Mouse (Mus musculus): ENCODE results near the gene Fbxw4. TPM values are rescaled to one million over a fixed set of nuclear protein-coding genes. Genes with fewer than 3 reads are reported as not detected.
A peak's percentile ranks its signal among the peaks of the same experiment; 100 is the strongest.
"Not testable (repeated sequence)": the region's sequence is repeated elsewhere in the genome, so short reads cannot be mapped to it uniquely, and the experiment has no call there.

Gene Fbxw4
- polyA plus RNA-seq, 1 experiment: 43.0 TPM

DNA sequence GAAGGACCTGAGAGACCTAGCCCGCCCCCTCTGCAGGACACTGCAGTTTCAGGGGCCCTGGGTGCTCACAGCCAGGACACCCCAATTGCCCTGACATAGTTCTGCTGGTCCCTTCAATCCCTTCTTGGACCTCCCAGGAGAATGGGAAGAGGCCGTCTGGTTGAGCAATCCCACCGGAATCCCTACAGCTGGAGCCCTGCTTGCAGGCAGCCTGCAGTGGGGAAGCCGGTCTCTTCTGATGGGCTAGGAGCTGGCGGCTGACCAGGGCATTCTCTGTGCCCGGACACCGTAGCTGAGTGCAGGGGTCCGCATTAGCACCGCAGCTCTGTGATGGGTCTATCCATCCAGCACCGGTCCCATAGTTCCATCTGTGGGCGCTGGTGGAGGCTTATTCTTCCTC lies 106.0 kb downstream of the Fbxw4 start:
- no peak for TF ChIP-seq CTCF (conservative IDR thresholded peaks at IDR 0.05; ENCODE audit: insufficient read depth, insufficient read length, low read depth, low read length)
- no peak for TF ChIP-seq POLR2A (IDR thresholded peaks at IDR 0.05; ENCODE audit: low read depth, low read length)
- H3K27ac ChIP-seq (ENCODE audit: insufficient read depth, low read depth, low read length): no peak overlapping the region
- H3K36me3 ChIP-seq (ENCODE audit: control insufficient read depth, insufficient read depth, low read length): no peaks in the 10 kb centered on the region
- no peak for DNase-seq
- no peaks in the 10 kb centered on the region for H3K4me1 ChIP-seq (ENCODE audit: control insufficient read depth, insufficient read depth, low read length)
- H3K27me3 ChIP-seq (replicated peaks; ENCODE audit: control insufficient read depth, insufficient read depth, low read length): no peaks in the 10 kb centered on the region
- 95% methylated on average over 11 of the region's 11 CpGs for WGBS
- no peak overlapping the region for H3K4me3 ChIP-seq (ENCODE audit: insufficient read depth, low read depth, low read length)

DNA sequence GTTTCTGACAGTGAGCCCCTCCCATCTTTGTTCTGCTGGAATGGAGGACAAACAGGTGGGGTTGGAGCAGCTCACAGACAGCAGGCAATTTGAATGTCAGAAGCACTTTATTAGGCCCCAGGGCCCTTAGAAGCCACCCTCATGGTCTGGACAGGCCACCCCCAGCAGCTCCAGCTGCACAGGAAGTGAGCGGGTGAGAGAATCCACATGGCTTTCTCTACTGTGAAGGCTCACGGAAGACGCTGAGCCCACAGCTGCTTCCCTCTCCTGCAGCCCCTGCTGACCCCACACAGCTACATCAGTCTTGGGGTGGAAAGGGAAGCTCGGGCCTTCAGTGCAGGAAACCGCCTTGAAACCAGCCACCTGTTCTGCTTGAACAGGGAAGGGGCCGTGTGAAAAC lies 107.9 kb downstream of the Fbxw4 start:
- H3K36me3 ChIP-seq (ENCODE audit: control insufficient read depth, insufficient read depth, low read length): no peaks in the 10 kb centered on the region
- no peaks in the 10 kb centered on the region for H3K27me3 ChIP-seq (replicated peaks; ENCODE audit: control insufficient read depth, insufficient read depth, low read length)
- no peak for DNase-seq
- H3K4me3 ChIP-seq (ENCODE audit: insufficient read depth, low read depth, low read length): no peak overlapping the region
- no peak overlapping the region for H3K27ac ChIP-seq (ENCODE audit: insufficient read depth, low read depth, low read length)
- H3K4me1 ChIP-seq (ENCODE audit: control insufficient read depth, insufficient read depth, low read length): no peaks in the 10 kb centered on the region
- TF ChIP-seq POLR2A (IDR thresholded peaks at IDR 0.05; ENCODE audit: low read depth, low read length): no peak
- no peak for TF ChIP-seq CTCF (conservative IDR thresholded peaks at IDR 0.05; ENCODE audit: insufficient read depth, insufficient read length, low read depth, low read length)
- WGBS: 48% methylated on average over 6 of the region's 6 CpGs

DNA sequence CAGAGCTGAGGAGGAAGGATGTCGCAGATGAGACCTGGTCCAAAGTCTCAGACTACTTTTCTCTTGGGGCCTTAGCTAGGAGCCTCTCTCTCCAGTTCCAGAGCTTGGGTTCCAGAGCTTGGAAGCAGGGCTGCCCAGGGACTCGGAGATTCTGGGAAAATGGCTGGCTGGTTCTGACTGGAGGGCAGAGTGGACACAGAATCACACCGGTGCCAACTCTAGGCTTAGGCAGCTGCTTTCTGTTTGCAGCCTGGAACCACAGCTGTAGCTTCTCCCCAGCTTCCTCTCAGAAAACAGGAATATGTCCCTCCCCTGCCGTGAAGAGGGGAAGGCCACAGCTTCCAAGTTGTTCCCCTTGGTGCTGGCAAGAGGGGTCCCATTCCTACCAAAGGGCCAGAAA lies 110.2 kb downstream of the Fbxw4 start:
- Histone ChIP-seq H3K36me3 (ENCODE audit: control insufficient read depth, insufficient read depth, low read length) (no peaks in the 10 kb centered on the region), H3K27ac (ENCODE audit: insufficient read depth, low read depth, low read length) (no peak overlapping the region), H3K4me1 (ENCODE audit: control insufficient read depth, insufficient read depth, low read length) (no peaks in the 10 kb centered on the region), H3K27me3 (replicated peaks; ENCODE audit: control insufficient read depth, insufficient read depth, low read length) (no peaks in the 10 kb centered on the region), H3K4me3 (ENCODE audit: insufficient read depth, low read depth, low read length) (no peak overlapping the region)
- 69% methylated on average over 4 of the region's 4 CpGs for WGBS
- DNase-seq: no peak
- TF ChIP-seq POLR2A (IDR thresholded peaks at IDR 0.05; ENCODE audit: low read depth, low read length) (no peak), CTCF (conservative IDR thresholded peaks at IDR 0.05; ENCODE audit: insufficient read depth, insufficient read length, low read depth, low read length) (no peak)

DNA sequence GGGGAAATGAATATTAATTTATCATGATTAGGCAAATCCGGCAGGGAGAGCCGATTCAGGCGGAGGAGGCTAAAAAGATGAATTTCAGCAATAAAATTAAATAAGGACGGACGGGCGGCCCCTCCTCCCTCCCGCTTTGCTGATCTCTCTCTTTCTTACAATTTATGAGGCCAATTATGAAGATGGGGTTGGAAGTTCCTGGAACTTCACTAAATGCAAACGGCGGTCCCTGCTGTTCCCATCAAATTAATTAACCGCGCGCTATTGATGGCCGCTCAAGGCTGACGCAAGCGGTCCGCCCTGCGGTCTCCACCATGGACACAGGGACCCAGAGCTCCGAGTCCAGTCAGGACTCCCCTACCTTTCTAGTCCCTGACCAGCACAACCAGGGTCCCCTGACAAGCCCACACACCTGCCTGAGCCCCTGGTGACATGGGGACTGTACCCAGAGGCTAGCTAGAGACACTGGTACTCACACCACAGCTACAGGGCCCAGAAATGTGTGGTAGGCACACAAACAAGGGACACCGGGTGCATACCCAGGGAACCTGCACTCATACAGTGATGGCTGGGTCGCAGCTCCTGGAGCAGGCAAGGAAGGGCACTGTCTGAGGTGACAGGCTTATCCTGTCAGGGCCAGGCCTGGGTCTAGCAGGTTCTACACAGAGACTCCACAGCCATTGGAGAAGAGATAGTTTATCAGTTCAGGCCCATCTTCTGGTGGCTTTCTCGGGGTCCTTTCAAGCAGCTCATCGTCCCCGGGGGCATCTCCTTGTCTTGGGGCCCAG lies 110.8 kb downstream of the Fbxw4 start:
- 54% methylated on average over 23 of the region's 23 CpGs for WGBS
- DNase-seq: peak; percentile 13
- TF ChIP-seq POLR2A (IDR thresholded peaks at IDR 0.05; ENCODE audit: low read depth, low read length) (no peak), CTCF (conservative IDR thresholded peaks at IDR 0.05; ENCODE audit: insufficient read depth, insufficient read length, low read depth, low read length) (no peak)

DNA sequence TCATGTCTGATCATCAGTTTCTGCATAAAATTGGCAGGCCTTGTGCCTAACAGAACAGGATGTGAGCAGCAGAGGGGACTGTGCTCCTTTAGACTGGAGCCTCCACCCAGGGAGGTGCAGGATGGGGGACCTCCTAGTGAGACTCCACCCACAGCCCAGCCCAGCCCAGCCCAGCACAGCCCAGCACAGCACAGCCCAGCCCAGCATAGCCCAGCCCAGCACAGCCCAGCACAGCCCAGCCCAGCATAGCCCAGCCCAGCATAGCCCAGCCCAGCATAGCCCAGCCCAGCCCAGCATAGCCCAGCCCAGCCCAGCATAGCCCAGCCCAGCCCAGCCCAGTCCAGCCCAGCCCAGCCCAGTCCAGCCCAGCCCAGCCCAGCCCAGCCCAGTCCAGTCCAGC lies 111.9 kb downstream of the Fbxw4 start:
- DNase-seq; H3K27ac ChIP-seq (ENCODE audit: insufficient read depth, low read depth, low read length); H3K36me3 ChIP-seq (ENCODE audit: control insufficient read depth, insufficient read depth, low read length); H3K27me3 ChIP-seq (replicated peaks; ENCODE audit: control insufficient read depth, insufficient read depth, low read length); H3K4me3 ChIP-seq (ENCODE audit: insufficient read depth, low read depth, low read length); H3K4me1 ChIP-seq (ENCODE audit: control insufficient read depth, insufficient read depth, low read length): not testable (repeated sequence)

More for the DNA sequence above, 110.8 kb downstream of the Fbxw4 start:
- Histone ChIP-seq H3K4me1 (ENCODE audit: control insufficient read depth, insufficient read depth, low read length) (no peaks in the 10 kb centered on the region), H3K27me3 (replicated peaks; ENCODE audit: control insufficient read depth, insufficient read depth, low read length) (no peaks in the 10 kb centered on the region), H3K27ac (ENCODE audit: insufficient read depth, low read depth, low read length) (no peak overlapping the region), H3K4me3 (ENCODE audit: insufficient read depth, low read depth, low read length) (no peak overlapping the region), H3K36me3 (ENCODE audit: control insufficient read depth, insufficient read depth, low read length) (no peaks in the 10 kb centered on the region)

DNA sequence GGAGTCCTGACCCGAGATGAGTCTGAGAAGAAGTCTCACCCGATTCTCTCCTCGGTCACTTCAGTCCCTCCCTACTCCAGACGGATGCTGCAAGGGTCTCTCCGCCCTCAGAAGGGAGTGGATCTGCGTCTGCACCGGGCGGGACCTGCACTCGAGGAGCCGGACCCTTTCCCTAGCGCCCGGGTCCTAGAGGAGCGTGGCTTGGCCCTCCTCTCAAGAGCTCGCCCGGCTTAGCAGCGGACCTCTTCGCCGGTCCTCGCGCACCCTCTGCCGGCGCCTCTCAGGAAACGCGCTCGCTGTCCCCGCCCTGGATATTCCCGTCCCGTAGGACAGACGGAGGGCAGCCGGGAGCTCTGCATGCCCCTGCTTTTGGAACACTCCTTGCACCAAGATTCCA lies 115.2 kb downstream of the Fbxw4 start:
- Histone ChIP-seq H3K27me3 (replicated peaks; ENCODE audit: control insufficient read depth, insufficient read depth, low read length) (no peaks in the 10 kb centered on the region), H3K4me3 (ENCODE audit: insufficient read depth, low read depth, low read length) (peak overlapping the region; percentile 53), H3K27ac (ENCODE audit: insufficient read depth, low read depth, low read length) (no peak overlapping the region), H3K36me3 (ENCODE audit: control insufficient read depth, insufficient read depth, low read length) (no peaks in the 10 kb centered on the region), H3K4me1 (ENCODE audit: control insufficient read depth, insufficient read depth, low read length) (no peaks in the 10 kb centered on the region)
- TF ChIP-seq POLR2A (IDR thresholded peaks at IDR 0.05; ENCODE audit: low read depth, low read length) (no peak), CTCF (conservative IDR thresholded peaks at IDR 0.05; ENCODE audit: insufficient read depth, insufficient read length, low read depth, low read length) (peak; percentile 80)
- WGBS: 1% methylated on average over 30 of the region's 30 CpGs
- DNase-seq: peak; percentile 79

DNA sequence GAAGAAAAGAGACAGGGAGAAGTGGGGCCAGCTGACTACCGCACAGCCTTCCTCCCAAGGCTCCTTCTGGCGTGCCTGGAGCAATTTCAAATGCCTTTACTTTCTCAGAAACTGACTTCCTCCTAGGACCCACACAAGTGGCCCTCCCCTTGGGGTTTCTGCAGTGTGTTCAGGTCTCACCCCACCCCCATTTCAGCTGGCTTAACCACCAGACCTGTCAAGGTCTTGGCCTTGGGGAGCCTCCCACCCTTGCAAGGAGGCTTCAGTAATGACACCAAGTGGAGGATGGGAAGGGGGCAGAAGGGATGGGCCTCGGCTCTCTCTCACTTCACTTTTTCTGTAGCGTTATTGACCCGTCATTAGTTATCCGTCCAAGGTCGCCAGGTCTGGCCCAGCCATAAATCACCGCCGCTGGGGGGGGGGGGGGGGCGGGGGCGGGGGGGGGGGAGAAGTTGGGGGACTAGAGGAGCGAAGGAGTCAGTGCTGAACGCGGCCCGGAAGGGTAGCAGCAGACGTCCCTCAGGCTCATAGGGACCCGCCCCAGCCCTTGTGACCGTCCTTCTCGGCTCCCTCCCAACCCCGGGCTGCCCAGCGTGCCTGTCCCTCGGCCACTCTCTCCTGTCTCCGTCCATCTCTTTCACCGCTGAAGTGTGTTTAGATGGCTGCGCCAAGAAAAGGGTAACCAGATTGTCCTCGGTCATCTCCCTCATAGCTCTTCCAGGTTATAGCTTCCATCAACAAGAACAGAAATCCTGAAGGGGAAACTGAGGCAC lies 115.8 kb downstream of the Fbxw4 start:
- no peak for DNase-seq

More for the DNA sequence above, 115.8 kb downstream of the Fbxw4 start:
- WGBS: 3% methylated on average over 22 of the region's 26 CpGs
- H3K4me1 ChIP-seq (ENCODE audit: control insufficient read depth, insufficient read depth, low read length): no peaks in the 10 kb centered on the region
- TF ChIP-seq POLR2A (IDR thresholded peaks at IDR 0.05; ENCODE audit: low read depth, low read length): no peak
- no peak for TF ChIP-seq CTCF (conservative IDR thresholded peaks at IDR 0.05; ENCODE audit: insufficient read depth, insufficient read length, low read depth, low read length)
- H3K27me3 ChIP-seq (replicated peaks; ENCODE audit: control insufficient read depth, insufficient read depth, low read length): no peaks in the 10 kb centered on the region
- H3K4me3 ChIP-seq (ENCODE audit: insufficient read depth, low read depth, low read length): peak overlapping the region; percentile 53
- no peaks in the 10 kb centered on the region for H3K36me3 ChIP-seq (ENCODE audit: control insufficient read depth, insufficient read depth, low read length)
- no peak overlapping the region for H3K27ac ChIP-seq (ENCODE audit: insufficient read depth, low read depth, low read length)

All from kidney, adult 2 months (tissue).